19 mouse cellular contexts compared by ENCODE assay signal in genomic region chr5:130226790-130227189, GRCm38 (mm10).
"Had no signal": no experiment of that assay in that cellular context is flagged by ENCODE, and none has a peak within 500 bp of the region (broad histone marks: within the 10 kb centered on the region; RNA-seq: fewer than 3 reads in every experiment).

No protein-coding gene starts in this region.

- H3K4me2 ChIP-seq: limb, embryonic 13.5 days; liver, embryonic 15.5 days; midbrain, embryonic 12.5 days; midbrain, embryonic 15.5 days; neural tube, embryonic 12.5 days; stomach, embryonic 15.5 days had no signal

- H3K9me3 ChIP-seq: limb, embryonic 10.5 days; limb, embryonic 13.5 days; liver, embryonic 15.5 days; midbrain, embryonic 12.5 days; midbrain, embryonic 15.5 days; neural tube, embryonic 12.5 days; stomach, embryonic 15.5 days had no signal

- H3K9ac ChIP-seq: limb, embryonic 13.5 days; liver, embryonic 15.5 days; midbrain, embryonic 12.5 days; midbrain, embryonic 15.5 days; neural tube, embryonic 12.5 days; stomach, embryonic 15.5 days had no signal

- H3K27ac ChIP-seq: limb, embryonic 10.5 days; limb, embryonic 13.5 days; liver, embryonic 15.5 days; macrophage; midbrain, embryonic 12.5 days; midbrain, embryonic 15.5 days; neural tube, embryonic 12.5 days; stomach, embryonic 15.5 days had no signal

- ATAC-seq: intestine, embryonic 16.5 days; midbrain, embryonic 15.5 days had no signal

- DNase-seq: kidney, adult 18-20 months; kidney, adult 9 months; kidney, postnatal 14 days; kidney, postnatal 4 days; liver; lung, adult 2 months; retina, postnatal 1 day; right cerebral cortex, postnatal 25 days; spleen, adult 18-20 months; thymus, postnatal 25 days had no signal

- H3K4me3 ChIP-seq: limb, embryonic 10.5 days; limb, embryonic 13.5 days; liver, embryonic 15.5 days; midbrain, embryonic 12.5 days; midbrain, embryonic 15.5 days; neural tube, embryonic 12.5 days; stomach, embryonic 15.5 days had no signal

- H3K27me3 ChIP-seq: limb, embryonic 13.5 days; liver, embryonic 15.5 days; midbrain, embryonic 12.5 days; midbrain, embryonic 15.5 days; neural tube, embryonic 12.5 days; stomach, embryonic 15.5 days had no signal
